Mouse (Mus musculus) thymus, postnatal 25 days (tissue): ENCODE results near the gene Rph3a.
A peak's percentile ranks its signal among the peaks of the same experiment; 100 is the strongest.

Experiments used
- DNase-seq: peaks from one replicate; pipeline ENCODE4 v3.0.0; 2022

Rph3a gene

GRCm38 (mm10) chr5:121009811-121010569, at the start of gene Rph3a:
TSS of gene Rph3a (minus strand) at chr5:121010092.
- DNase-seq, result no peak

- no peak for DNase-seq
Measured at GRCm38 (mm10) chr5:121058261-121058660, 48.4 kb upstream of the Rph3a start.

- DNase-seq, result no peak
Measured at GRCm38 (mm10) chr5:121053886-121054285, 44.0 kb upstream of the Rph3a start.

GRCm38 (mm10) chr5:121041791-121042190, 31.9 kb upstream of the Rph3a start:
- DNase-seq, result no peak

- no peak for DNase-seq
Measured at GRCm38 (mm10) chr5:121039465-121039864, 29.6 kb upstream of the Rph3a start.

GRCm38 (mm10) chr5:121030161-121030560, 20.3 kb upstream of the Rph3a start:
- no peak for DNase-seq

GRCm38 (mm10) chr5:121019505-121019904, 9.6 kb upstream of the Rph3a start:
- no peak for DNase-seq

- no peak for DNase-seq
Measured at GRCm38 (mm10) chr5:121017699-121018098, 7.8 kb upstream of the Rph3a start.

- no peak for DNase-seq
Measured at GRCm38 (mm10) chr5:121016405-121016804, 6.5 kb upstream of the Rph3a start.

GRCm38 (mm10) chr5:121014496-121014895, 4.6 kb upstream of the Rph3a start:
- no peak for DNase-seq

GRCm38 (mm10) chr5:121011962-121012361, 2.1 kb upstream of the Rph3a start:
- no peak for DNase-seq

- peak; percentile 26 for DNase-seq
Measured at GRCm38 (mm10) chr5:121009406-121009805, 486 bp downstream of the Rph3a start.

- no peak for DNase-seq
Measured at GRCm38 (mm10) chr5:121008411-121009239, 1.3 kb downstream of the Rph3a start.

GRCm38 (mm10) chr5:121007563-121007962, 2.3 kb downstream of the Rph3a start:
- DNase-seq, result no peak

GRCm38 (mm10) chr5:121007130-121007529, 2.8 kb downstream of the Rph3a start:
- no peak for DNase-seq

- DNase-seq, result no peak
Measured at GRCm38 (mm10) chr5:121006176-121006575, 3.7 kb downstream of the Rph3a start.

GRCm38 (mm10) chr5:121003781-121004180, 6.1 kb downstream of the Rph3a start:
- no peak for DNase-seq

- peak; percentile 7 for DNase-seq
Measured at GRCm38 (mm10) chr5:120999573-120999972, 10.3 kb downstream of the Rph3a start.

GRCm38 (mm10) chr5:120988373-120988772, 21.5 kb downstream of the Rph3a start:
- DNase-seq, result no peak

GRCm38 (mm10) chr5:120983029-120983428, 26.9 kb downstream of the Rph3a start:
- no peak for DNase-seq

- DNase-seq, result no peak
Measured at GRCm38 (mm10) chr5:120981211-120981610, 28.7 kb downstream of the Rph3a start.

GRCm38 (mm10) chr5:120980116-120980515, 29.8 kb downstream of the Rph3a start:
- no peak for DNase-seq

GRCm38 (mm10) chr5:120976138-120976537, 33.8 kb downstream of the Rph3a start:
- DNase-seq, result no peak

GRCm38 (mm10) chr5:120974522-120974921, 35.4 kb downstream of the Rph3a start:
- no peak for DNase-seq
